Comparison of ENCODE assay signal across 18 mouse cellular contexts in the genomic region with DNA sequence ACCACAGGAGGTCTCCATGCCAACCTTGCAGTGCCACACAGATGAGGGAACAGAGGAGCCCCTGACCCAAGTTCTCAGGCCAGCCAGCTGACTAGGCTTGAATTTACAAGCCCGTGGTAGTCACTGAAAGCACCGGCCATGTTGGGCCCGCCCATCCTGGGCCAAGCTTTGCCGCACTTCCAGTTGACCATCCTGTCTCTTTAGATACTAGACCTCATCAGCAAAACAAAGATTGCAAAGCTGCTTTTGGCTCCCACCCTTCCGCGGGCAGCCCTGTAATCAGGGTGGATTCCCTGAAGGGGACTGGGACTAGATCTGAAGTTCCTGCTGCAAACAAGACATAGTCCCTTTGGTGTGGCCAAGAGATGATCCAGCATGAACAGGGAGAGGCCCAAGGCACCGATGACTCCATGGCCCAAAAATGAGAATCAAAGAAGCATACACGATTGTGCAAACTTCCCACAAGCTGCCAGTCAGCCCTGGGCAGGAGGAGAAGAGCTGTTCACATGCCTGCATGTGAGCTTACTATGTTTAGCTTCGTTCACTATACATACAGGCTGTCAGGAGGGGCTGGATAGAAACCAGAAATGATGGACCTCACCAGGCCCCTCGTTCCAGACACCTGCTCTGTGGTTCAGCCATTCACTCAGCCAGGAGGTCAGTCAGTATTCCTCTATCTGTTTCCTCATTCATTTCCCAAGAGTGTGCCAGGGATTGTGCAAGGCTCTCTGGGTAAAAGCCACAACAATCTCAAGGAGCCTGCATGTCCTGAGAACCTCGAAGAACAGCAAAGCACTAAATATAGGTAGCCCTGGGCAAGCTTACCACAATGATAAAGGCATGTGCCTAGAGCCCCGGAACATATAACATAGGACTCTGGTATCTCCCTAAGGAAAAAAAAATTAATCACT.
DNase-seq lines count a peak whose midpoint lies in the region; ATAC-seq lines count a peak whose summit lies in the region.
"Had no signal": no experiment of that assay in that cellular context is flagged by ENCODE, and none has a peak within 500 bp of the region (broad histone marks: within the 10 kb centered on the region; RNA-seq: fewer than 3 reads in every experiment).

No protein-coding gene starts in this region.

- H3K4me2 ChIP-seq in hindbrain, embryonic 14.5 days (replicated peaks): no peak overlapping the region
- H3K4me2 ChIP-seq: heart, embryonic 13.5 days; liver, embryonic 15.5 days; midbrain, embryonic 12.5 days; neural tube, embryonic 15.5 days had no signal

- H3K9me3 ChIP-seq in hindbrain, embryonic 14.5 days (ENCODE audit: control insufficient read depth, low read length): no peaks in the 10 kb centered on the region
- H3K9me3 ChIP-seq: heart, embryonic 13.5 days; liver, embryonic 15.5 days; midbrain, embryonic 12.5 days; neural tube, embryonic 15.5 days had no signal

- no peak for ATAC-seq in hindbrain, embryonic 14.5 days (ENCODE audit: low FRiP score)
- ATAC-seq: activated CD4-positive, CD25-positive, alpha-beta regulatory T cell, adult 4 months; CD4-positive, CD25-positive, alpha-beta regulatory T cell, adult 4 months; forebrain, embryonic 14.5 days had no signal

- no peak overlapping the region for H3K27ac ChIP-seq in hindbrain, embryonic 14.5 days
- H3K27ac ChIP-seq: heart, embryonic 13.5 days; liver, embryonic 15.5 days; midbrain, embryonic 12.5 days; neural tube, embryonic 15.5 days had no signal

- no peaks in the 10 kb centered on the region for H3K36me3 ChIP-seq in hindbrain, embryonic 14.5 days (replicated peaks; ENCODE audit: control insufficient read depth, insufficient read depth)
- H3K36me3 ChIP-seq: heart, embryonic 13.5 days; liver, embryonic 15.5 days; midbrain, embryonic 12.5 days; neural tube, embryonic 15.5 days had no signal

- 84% methylated on average over 12 of the region's 12 CpGs for WGBS in hindbrain, embryonic 14.5 days

- no peak overlapping the region for H3K4me3 ChIP-seq in hindbrain, embryonic 14.5 days (replicated peaks; ENCODE audit: low read length)
- H3K4me3 ChIP-seq: heart, embryonic 13.5 days; liver, embryonic 15.5 days; midbrain, embryonic 12.5 days; neural tube, embryonic 15.5 days had no signal

- DNase-seq in heart, adult 11 months: peak; percentile 95
- no peak for DNase-seq in heart, postnatal 4 days
- peak; percentile 50 for DNase-seq in Muller cell, postnatal 12 days (ENCODE audit: inconsistent ontology term)
- peak; percentile 95 for DNase-seq in gonadal fat pad, adult 2 months (ENCODE audit: low read depth)
- DNase-seq in lung, postnatal 25 days (ENCODE audit: low spot score): peak; percentile 81
- no peak for DNase-seq in hindbrain, embryonic 14.5 days (ENCODE audit: low spot score)
- DNase-seq in frontal cortex, postnatal 25 days (ENCODE audit: low spot score in 2 of 2): no peak
- DNase-seq in cerebellum, postnatal 10 days: no peak
- DNase-seq: cerebellum, adult 18-20 months; kidney, postnatal 4 days; right cerebral cortex, postnatal 25 days had no signal

- H3K4me1 ChIP-seq in hindbrain, embryonic 14.5 days (replicated peaks; ENCODE audit: control insufficient read depth, insufficient read depth, low read length): no peaks in the 10 kb centered on the region
- H3K4me1 ChIP-seq: liver, embryonic 15.5 days had no signal

- H3K27me3 ChIP-seq in hindbrain, embryonic 14.5 days (ENCODE audit: control insufficient read depth, insufficient read depth, low read length): no peaks in the 10 kb centered on the region
- H3K27me3 ChIP-seq: liver, embryonic 15.5 days; neural tube, embryonic 15.5 days had no signal

- no peak overlapping the region for H3K9ac ChIP-seq in hindbrain, embryonic 14.5 days
- H3K9ac ChIP-seq: heart, embryonic 13.5 days; liver, embryonic 15.5 days; midbrain, embryonic 12.5 days; neural tube, embryonic 15.5 days had no signal

Comparison
In these comparisons a context has a peak if more than half of its experiments do, and no peak if none do; other contexts are left out.
1. DNase-seq: peak in heart, adult 11 months (single experiment), Muller cell, postnatal 12 days (single experiment), gonadal fat pad, adult 2 months (single experiment) and lung, postnatal 25 days (single experiment); none in heart, postnatal 4 days (single experiment), hindbrain, embryonic 14.5 days (single experiment), frontal cortex, postnatal 25 days (0 of 2) and cerebellum, postnatal 10 days (0 of 2).